Mouse (Mus musculus): ENCODE measurements around the gene Gm16503. TPM values are rescaled to one million over a fixed set of nuclear protein-coding genes. Genes with fewer than 3 reads are reported as not detected.

Gm16503 gene
- total RNA-seq, 2 experiments from 2014 or later = 0.10 to 0.13 TPM

DNA sequence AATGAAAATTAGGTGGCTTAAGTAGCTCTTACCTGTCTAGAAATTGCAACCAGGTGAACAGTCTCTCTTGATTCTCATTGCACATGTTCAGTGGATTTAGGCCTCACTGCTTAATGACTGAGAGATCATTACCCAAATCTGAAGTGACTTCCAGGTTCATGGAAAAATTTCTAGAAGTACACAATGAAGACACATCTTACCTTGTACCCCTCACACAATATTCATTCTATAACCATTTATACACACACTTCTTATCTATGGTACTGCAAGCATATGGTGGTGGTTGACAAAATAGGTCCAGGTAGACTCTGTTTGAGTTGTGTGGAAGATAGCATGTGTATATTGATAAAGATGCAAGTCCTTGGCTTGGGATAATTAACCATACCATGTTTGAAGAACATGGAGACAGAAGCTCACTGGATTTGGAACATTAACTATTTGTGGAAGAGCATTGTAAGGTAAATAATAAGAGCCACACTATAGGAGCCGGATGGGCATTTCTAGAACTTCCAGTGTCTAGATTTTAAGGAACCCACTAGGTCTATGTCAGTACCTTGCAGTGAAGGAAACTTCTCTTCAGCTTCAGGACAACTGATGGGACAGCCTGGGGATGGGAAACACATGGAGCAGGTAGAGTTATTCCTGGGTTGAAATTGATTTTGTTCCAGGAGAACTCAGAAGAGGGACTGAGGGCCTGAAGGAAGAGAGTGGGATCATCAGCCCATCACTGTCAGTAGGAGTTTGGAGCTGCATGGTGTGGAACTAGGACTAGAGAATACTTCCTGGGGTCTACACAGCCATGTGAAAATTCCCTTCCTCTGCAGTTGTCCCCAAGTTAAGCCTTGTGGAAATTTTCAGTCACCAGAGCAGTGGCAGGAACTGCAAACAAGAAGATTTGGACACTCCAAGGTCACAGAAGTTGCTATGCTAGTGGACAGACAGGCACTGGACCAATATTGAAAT lies 46.8 kb downstream of the Gm16503 start:
- intact Hi-C loops (cut with DNase I) = loop anchor here (5.0 kb wide), 1 partner anchor 69 kb away; no protein-coding TSS in a partner anchor
- no peak for DNase-seq

Other genes with a start within 250 kb of the Gm16503 start
- gene Zfp988, start 234.5 kb upstream of the Gm16503 start, total RNA-seq (2021) = not detected
- gene Zfp978, start 178.9 kb upstream of the Gm16503 start, total RNA-seq (2021) = not detected
- 1 to 10 TPM; 3.4 to 4.0 TPM for gene Zfp982, start 47.8 kb upstream of the Gm16503 start, total RNA-seq (2021)
- gene Zfp985, start 13.1 kb downstream of the Gm16503 start, total RNA-seq (2021) = under 1 TPM; 0.10 to 0.13 TPM
- under 1 TPM; 0.74 to 0.89 TPM for gene Zfp979, start 102.3 kb downstream of the Gm16503 start, total RNA-seq (2021)
- not detected for gene Zfp534, start 162.3 kb downstream of the Gm16503 start, total RNA-seq (2021)

Data from gastrocnemius, postnatal 36 days (tissue).